Mouse (Mus musculus): ENCODE measurements at regions not wholly inside any gene's neighbourhood (a gene's known extent, or its start where the extent isn't known, plus 50 kb on each side); places are given as distances from the start of the nearest gene placed in this dataset.

DNA sequence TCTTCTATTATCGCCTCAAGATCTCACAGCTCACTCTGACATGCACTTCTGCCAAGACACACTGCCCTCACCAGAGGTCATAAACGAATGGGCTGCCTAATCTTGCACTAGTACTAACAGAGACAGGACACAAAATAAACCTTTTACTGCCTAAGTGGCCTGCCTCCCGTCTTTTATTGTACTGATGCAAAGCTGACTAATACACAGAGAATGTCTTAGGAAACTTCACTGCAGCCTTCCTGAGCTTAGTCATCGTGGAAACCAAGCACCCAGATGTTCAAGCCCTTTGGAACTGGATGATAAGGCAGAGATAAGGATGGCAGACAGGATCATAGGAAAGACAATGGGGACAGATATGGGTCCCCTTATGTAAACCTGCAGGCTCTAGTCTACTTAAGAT, 57.3 kb upstream of the Pcgf5 start:
- TF ChIP-seq CTCF (IDR thresholded peaks at IDR 0.05; ENCODE audit: insufficient read depth, low read length) (no peak), POLR2A (IDR thresholded peaks at IDR 0.05; ENCODE audit: borderline replicate concordance, extremely low read depth, low read depth, low read length) (no peak)

Data from lung, adult 2 months (tissue).